Mouse (Mus musculus) forelimb bud, embryonic 11.5 days (tissue): ENCODE results near the gene A730071L15Rik.

ENCODE experiments used
- DNase-seq: peaks from one replicate; pipeline ENCODE4 v3.0.0-alpha.2; 2012; ENCODE audit warnings: low read depth, low spot score

A730071L15Rik gene

DNA sequence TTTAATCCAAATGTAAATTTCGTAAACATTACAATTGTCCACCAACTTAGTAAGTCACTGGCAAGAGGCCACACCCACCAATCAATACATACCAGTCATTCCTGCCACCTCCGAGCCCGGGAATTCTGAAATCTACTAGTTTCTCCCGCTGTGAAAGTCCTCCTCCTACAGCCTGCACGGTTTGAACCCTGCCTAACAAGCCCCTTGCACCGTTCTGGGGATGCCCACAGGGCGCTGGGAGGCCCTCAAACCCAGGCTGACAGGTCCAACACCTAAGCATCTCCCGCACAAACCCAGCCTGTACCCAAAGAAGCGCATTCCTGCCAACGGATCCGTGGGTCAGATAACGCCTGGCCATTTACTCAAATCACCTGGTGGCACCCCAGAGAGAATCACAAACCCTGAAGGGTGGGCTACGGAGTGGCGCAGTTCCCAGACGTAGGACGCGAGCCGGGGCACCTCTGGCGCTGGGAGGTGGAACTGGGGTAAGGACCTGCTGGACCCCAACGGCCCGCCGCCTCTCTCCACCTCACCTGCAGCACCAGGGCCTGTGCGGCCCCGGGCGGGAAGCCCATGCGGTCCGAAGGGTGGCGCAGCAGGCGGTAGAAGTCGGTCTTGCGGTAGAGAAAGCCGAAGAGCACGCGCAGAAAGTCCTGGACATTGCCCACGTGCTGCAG is at the start of gene A730071L15Rik:
Gene A730071L15Rik, plus strand, starts transcription at position 620 of the 677 bp plus-strand sequence.
- no peak for DNase-seq

DNA sequence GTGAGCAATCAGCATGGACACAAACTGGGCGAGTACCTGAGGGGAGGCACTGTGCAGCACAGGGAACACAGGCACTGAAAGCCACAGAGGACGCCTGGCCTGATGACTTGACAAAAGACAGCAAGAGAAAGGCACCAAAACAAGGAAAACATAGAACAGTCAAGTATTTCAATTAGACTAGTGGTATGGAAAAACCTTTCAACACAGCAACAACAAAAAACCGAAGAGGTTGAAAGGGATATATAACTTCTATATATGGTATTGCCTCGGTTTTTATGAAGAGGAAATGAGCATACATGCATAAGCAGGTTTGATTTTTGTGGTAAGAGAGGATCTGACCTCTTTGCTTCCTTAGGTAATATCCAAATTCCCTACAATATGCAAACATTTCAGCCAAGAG is 47.0 kb upstream of the A730071L15Rik start:
- no peak for DNase-seq

DNA sequence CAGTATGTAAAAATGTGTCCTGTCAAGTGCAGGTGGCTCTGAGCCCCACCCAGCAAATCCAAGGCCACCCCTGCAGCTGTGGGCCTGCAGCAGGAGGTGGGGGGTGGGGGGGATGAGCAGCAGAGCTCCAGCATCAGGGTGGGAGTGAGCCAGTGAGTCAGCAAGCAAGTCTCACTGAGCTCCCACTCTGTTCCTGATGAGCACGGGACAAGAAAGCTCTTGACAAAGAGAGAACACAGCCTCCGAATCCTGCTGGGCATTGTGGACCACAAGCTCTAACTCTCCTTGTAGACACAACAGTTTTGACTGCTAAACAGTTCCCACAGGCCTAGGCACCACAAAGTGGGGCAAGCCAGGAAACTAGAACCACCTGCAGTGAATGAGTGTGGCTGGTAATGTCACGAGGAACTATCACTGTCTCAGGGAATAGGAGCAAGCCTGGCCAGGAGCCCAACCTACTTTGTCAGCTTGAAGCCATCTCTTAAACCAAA is 45.6 kb upstream of the A730071L15Rik start:
- no peak for DNase-seq

DNA sequence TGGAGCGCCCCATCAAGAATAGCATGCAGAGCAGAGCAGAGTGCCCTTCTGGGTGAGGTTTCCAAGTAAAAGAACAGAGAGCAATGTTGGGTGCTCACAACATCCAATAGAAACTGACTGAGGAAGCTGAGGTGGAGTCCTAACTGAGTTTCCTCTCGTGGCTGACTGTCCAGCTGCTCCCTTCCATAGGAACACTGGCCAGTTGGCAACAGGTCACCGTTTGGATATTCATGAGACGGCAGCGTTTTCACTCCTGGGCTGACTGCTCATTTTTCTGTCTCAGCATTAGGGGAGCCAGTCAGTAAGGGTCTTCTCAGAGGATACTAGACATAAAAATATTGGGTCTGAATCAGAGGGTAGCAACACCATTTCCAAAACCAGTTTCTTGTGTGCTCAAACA is 43.2 kb upstream of the A730071L15Rik start:
- DNase-seq, result no peak

DNA sequence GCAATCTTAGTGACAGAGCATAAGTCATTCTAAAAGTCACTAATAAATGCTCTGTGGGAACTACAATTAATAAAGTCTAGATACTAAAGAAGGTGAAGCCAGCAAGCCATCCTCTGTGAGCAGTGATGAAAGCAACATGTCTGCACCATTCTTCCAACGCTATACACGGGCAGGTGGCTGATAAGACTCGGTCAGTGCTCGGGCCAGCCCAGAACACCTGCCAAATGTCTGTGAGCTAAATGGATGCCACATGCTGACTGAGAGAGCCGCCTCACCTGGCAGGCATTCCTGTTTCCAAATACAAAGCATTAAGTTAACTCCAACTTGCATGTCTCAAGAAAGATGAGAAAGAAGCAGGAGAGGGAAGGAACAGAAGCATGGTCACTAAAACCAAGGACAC is 42.7 kb upstream of the A730071L15Rik start:
- DNase-seq, result no peak

DNA sequence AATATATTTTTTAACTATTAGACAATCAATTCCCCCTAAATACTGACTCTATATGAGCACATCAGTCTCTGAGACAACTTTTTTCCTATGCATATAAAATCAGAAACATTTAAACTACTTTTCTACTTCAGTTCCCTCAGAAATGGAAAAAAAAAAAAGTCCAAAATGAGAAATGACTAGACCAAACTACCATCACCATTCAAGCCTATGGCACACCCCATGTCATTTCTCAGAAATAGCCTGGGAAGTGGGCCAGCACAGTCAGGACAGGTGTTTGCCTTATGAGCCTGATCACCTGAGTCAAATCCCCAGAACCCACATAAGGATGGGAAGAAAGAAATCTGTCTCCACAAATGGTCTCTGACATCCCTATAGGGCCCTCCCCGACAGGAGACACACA is 41.3 kb upstream of the A730071L15Rik start:
- no peak for DNase-seq

DNA sequence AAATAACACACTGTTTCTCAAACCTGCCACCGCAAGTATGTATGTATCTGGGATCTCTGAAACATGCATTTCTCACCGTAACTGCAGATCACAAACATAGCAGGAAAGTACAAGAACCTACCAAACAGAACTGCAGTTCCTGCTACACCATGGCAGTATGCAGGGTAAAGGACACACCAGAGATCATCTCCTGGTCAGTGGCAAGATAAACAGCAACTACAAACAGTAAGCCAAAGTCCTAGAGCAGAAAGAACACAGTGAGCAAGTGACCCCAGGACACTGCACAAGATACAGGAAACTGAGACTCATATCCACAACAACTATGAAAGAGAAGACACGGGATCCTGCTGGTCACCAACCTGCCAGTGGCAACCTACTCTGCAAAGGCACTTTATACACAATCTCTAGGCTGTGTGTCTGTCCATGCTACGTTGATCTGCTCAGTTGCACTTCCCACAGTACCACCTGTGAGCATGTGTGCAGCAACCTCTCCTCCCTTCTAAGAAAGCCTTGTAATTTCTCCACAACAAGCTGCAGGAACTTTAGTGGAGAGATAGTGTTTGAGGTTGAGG is 40.0 kb upstream of the A730071L15Rik start:
- no peak for DNase-seq

DNA sequence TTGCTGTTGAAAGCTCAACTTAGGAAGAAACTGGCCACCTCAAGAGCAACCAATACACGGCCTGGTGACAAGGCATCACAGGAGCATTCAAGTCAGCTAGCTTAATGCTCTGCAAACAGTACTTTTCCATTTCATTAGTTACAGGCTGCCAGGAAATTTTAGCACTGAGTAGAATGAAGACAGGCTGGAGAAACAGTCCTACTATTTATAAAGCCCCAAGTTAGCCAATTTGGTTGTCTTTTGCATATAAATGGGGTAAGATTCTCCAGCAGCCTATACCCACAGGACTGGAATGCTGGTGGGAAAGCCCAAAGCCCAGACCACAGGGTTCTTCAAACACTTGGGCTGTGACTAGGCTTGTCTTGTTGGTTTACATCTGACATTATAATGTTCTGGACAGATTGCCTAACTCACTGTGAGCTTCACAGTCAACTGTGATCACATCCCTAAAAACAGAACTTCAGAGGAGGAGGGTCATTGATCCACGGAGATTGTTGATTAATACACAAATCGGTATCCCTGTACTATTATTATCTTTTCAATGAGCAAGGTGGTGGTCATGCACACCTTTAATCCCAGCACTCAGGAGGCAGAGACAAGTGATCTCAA is 39.1 kb upstream of the A730071L15Rik start:
- no peak for DNase-seq

DNA sequence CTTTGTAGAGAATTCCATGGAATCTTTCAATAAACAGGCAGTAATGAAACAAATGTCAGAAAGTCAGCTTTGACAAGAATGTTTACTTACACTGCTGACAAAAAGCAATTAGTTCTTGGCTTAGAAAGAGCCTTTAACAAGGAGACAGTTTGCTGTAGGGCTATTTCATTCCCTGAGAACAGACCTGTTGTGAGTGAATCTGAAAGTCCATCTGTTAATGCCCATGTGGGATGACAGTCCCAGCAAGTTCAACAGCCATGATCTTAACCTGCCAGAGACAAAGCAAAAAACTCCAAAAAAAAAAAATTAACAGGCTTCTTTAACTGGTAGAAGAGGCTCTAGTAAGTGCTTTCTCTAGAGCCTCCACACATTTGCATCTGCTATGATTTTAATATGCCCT is 38.3 kb upstream of the A730071L15Rik start:
- DNase-seq, result no peak

DNA sequence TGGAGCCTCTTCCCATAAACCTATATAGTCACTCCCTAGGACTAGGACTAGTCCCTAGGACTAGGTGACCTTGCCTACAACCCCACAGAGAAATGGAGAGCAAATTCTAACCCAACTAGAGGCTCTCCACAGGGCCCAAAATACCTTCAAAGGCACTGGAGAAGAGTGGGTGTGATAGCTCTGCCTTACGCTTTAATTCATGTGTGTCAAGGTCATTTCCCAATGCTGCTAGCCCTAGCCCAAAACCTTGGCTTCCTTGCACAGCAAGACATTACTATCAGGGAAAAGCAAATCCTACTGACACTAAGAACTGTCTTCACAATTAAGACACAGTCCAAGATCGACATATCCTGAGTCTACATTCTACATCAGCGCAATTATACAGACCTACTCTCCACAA is 36.8 kb upstream of the A730071L15Rik start:
- no peak for DNase-seq

DNA sequence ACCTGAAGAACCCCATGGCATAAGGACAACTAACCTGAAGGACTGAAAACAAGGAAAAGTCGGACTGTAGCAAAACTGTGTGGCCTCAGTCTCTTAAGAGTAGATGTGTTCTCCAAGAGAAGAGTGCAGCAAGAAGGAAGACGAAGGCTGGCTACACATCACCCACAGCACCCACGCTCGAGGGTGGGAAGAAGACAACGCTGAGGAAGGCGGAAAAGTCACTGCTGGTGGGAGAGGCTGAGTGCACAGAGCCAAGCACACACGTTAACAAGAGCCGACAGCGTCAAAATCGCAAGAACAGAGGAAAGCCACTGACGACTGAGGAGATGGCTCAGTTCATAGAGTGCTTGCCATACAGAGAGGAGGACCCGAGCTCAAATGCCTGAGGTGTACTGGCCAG is 36.1 kb upstream of the A730071L15Rik start:
- no peak for DNase-seq

DNA sequence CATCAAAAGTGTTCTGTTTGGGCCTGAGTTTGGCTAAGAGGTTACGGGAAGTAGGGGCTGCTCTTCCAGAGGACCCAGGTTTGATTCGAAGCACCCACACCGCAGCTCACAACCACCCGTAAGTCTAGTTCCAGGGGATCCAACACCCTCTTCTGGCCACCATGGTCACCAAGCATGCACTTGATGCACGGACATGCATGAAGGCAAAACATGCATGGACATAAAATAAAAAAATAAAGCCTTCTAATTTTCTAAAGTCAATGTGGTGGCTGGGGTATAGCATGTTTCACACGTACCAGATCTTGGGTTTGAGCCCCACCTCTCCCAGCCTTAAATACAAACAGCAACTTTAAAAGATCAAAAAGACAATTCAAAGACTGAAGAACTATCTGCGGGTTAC is 35.0 kb upstream of the A730071L15Rik start:
- no peak for DNase-seq

DNA sequence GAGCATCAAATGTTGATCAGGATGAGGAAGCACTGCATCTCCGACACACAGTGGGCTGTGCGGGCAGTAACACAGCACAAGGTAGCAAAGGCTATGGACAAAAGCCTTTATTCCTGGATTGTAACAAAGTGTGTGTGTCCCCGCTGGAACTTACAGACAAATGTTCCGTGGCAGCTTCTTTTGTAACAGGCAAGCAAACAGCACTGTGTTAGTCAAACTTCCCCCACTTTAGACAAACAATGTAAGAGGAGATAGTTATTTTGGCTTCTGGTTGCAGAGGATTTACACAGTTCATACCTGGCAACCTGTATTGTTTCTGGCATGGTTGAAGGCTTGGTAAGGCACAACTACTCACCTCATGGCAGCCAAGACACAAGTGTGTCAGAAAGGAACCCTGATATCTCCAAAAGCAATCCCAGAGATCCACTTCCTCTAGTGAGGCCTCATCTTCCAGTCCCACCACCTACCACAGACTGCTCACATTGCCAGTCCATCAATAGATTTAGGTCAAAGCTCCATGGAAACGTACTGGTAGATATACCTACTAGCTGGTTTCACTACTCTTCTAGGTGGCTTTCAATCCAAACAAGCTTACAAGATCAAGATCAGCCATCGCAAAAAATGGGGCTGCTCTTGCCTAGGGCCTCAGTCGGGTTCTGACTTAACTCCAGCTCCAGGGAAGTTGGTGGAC is 34.3 kb upstream of the A730071L15Rik start:
- DNase-seq, result no peak

DNA sequence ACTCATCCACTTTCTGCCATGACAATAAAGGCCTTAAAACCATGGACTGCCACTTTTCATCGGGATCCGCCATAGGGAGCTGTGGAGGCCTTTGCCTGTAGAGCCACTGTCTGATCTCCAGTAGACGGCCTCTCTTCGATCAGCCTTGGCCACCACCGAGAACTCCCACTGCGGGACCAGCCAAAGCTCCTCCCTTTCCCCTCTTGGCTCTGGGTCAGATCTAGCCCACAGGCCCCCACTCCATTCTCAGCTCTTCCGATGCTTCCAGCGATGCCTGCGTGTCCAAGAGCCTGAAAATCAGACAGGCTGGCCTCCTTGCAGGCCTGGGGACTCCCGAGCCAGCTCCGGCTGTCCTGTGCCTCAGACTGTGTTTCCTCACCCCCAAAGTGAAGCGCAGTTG is 33.5 kb upstream of the A730071L15Rik start:
- no peak for DNase-seq

DNA sequence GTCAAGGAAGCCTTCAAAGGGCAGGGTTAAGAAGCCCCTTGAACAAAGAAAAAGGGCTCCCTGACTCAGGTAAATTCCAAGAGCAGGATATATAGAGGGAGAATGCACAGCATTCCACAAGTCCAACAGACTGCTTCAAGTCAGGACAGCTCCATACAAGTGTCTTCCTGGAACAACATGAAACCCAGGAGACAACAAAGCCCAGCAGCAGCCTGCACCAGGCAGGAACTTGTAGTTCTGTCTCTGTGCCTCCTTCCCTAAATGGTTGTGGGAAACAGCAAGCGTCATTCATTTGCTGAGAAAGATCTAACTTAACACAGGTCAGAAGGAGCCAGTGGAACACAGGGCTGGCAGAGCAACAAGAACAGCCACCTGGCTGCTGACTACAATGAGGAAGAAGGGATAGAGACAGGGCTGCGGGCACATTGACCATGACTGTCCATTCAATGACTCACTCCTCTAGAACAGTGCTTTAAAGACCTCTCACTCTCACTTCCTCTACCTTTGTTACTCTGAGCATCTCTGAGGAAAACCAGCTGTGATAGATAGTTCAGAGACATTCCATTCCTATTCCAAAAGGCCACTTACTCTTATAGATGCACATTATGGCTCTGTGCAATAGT is 30.7 kb upstream of the A730071L15Rik start:
- no peak for DNase-seq

DNA sequence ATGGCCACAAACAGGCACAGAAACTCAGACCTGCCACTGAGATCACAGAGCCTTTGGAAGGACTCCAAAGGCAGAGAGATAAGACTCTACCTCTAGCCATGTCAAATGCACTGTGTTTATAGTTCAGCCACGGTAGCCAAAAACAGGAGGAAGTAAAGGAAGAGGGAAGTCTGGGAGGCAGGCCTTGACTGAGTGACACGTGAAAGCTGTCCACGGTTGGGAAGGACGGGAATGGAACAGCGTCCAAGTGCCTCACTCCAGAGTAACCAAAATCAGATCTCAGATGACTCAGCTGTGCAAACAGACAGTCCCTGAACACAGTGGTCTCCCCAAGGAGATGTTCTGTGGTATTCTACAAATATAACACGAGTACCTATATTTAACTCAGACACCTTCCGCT is 25.1 kb upstream of the A730071L15Rik start:
- no peak for DNase-seq

DNA sequence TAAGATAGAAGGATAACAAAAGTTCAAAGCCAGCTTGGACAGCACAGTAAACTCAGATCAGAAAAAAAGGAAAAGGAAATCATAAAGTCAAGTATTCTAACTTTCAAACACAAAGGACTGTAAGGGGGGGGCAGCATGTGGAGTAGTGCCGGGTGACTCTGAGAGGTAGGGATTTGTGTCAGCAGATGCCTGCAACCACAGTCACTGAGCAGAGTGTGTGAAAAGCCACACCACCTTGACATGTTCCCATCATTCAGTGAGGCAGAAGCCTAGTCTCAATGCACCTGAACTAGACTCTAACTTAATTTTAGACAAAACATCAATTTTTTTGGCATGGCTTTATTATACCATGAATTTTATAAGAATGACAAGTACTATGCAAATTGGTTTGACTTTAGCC is 24.3 kb upstream of the A730071L15Rik start:
- no peak for DNase-seq

DNA sequence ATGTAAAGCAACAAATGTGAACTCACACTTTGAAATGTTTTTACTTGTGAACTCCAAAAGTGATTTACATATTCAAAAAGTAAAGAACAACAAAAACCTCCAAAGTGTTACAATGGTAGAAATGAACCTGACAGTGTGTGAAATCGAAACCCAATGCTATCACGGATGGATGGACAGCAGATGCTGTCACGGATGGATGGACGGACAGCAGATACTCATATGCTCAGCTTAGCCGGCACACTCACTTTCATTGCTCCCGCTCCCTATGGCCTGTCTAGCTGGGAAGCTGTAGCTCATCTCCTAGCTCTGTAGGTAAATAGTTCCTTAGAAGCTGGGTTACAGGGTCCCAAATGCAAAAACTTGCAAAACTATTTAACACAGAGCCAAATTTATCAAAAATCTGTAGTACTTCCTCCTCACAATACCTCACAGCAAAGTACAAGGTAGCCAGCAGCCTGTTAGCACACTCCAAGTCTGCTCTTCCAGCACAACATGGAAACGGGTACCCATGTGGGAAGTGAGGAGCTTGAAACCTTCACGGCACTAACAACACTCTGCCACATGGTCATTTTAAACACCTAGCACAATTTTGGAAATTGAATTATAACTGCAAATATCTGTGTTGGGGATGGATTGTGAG is 21.9 kb upstream of the A730071L15Rik start:
- no peak for DNase-seq

DNA sequence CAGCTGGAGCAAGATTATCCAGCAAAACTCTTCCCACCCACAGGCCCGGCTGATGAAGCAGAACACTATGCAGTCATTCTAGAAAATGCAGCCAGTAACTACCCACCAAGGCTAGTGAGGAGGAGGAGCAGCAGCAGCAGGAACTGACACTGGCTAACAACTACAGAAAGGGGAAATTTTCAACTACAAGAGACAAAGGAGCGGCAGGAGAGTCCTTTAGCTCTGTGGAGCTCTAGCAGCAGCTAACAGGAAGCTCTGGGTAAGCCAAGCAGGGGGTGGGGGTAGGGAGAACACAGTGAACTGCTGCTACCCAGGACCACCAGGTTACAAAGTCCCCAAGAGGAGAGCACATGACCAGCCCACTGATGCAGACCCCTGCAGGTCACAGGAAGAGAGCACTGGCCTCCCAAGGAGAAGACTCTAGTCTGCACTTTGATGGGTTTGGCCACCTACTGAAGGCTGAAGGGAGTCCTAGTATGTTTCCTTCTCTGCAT is 21.1 kb upstream of the A730071L15Rik start:
- no peak for DNase-seq

DNA sequence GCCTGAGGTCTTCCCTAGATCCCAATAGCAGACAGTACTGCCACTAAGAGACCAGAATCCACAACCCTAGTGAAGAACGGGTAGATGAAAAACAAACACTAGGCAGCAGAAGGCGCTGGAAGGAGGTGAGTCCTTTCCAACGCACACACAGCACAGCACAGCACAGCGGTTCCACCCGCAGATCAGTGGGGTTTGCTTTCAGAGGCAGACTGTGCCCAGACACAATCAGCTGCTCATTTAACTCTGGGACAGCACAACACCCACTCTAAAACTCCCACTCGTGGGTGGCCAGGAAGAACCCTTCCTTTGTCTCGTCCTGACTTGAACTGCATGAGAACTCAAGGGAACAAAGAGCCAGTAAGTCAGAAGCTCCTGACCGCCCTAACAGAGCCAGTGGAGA is 20.6 kb upstream of the A730071L15Rik start:
- no peak for DNase-seq

DNA sequence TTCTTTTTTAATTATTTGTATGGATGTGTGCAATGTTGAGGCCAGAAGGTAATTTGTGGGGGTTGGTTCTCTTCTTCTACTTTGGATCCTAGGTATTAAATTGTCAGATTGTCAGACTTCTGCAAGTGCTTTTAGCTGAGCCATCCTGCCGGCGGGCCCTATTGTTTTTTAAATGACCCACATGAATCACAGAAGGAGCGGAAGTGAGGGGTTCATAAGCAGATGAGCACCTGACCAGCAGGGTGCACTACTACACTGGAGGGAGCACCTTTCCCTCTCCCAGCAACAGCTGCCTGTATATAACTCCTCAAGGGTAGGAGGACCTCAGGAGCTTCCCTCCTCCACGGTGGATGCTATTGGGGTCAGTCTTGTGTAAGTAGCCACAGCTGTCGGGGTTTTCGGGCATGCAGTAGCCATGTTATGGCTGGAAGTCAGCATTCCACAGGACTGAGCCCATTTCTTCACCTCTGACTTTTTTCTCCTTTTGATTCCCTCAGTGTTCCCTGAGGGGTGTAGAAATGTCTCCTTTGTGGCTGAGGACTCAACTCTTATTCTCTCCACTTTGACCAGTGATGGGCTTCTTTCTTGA is 18.9 kb upstream of the A730071L15Rik start:
- no peak for DNase-seq
